Mouse (Mus musculus) intestine, embryonic 14.5 days (tissue): ENCODE measurements at regions not wholly inside any gene's neighbourhood (a gene's known extent, or its start where the extent isn't known, plus 50 kb on each side); places are given as distances from the start of the nearest gene placed in this dataset.

ENCODE experiments used
- ATAC-seq: fragments of 200-750 bp; cut with Nextera tagmentation; replicated peaks from 2 replicates; pipeline ENCODE4 v1.8.0; 2017; ENCODE audit warnings: low read depth, moderate number of reproducible peaks, moderate TSS enrichment, moderate library complexity; ENCODE audit not compliant: low FRiP score, low TSS enrichment
- DNase-seq: peaks from one replicate; pipeline ENCODE4 v3.0.0-alpha.2; 2018; ENCODE audit warnings: low spot score
- H3K27ac ChIP-seq: fragments of 300-500 bp; sonication (generic); 2 replicates; pipeline ENCODE4 v1.5.1; 2014; ENCODE audit warnings: low read depth, mild to moderate bottlenecking, control low read depth
- H3K27me3 ChIP-seq: fragments of 300-500 bp; sonication (generic); replicated peaks from 2 replicates; pipeline ENCODE4 v1.6.1; 2014; ENCODE audit warnings: low read length, control low read depth; ENCODE audit not compliant: control insufficient read depth, insufficient read depth
- H3K36me3 ChIP-seq: fragments of 300-500 bp; sonication (generic); 2 replicates; pipeline ENCODE4 v1.6.1; 2014; ENCODE audit warnings: low read length, control low read depth; ENCODE audit not compliant: control insufficient read depth, insufficient read depth
- H3K4me1 ChIP-seq: fragments of 300-500 bp; sonication (generic); replicated peaks from 2 replicates; pipeline ENCODE4 v1.6.1; 2014; ENCODE audit warnings: low read length, control low read depth, mixed read lengths; ENCODE audit not compliant: control insufficient read depth, insufficient read depth
- H3K4me2 ChIP-seq: fragments of 300-500 bp; sonication (generic); 2 replicates; pipeline ENCODE4 v1.6.1; 2014; ENCODE audit warnings: low read length
- H3K4me3 ChIP-seq: fragments of 300-500 bp; sonication (generic); 2 replicates; pipeline ENCODE4 v1.5.1; 2014; ENCODE audit warnings: low read depth, low read length, control low read depth, mixed read lengths
- H3K9ac ChIP-seq: fragments of 300-500 bp; sonication (generic); 2 replicates; pipeline ENCODE4 v1.6.1; 2014; ENCODE audit warnings: mild to moderate bottlenecking, low read length
- H3K9me3 ChIP-seq: fragments of 300-500 bp; sonication (generic); 2 replicates; pipeline ENCODE4 v1.6.1; 2016; ENCODE audit warnings: low read length, control low read depth; ENCODE audit not compliant: control insufficient read depth
- WGBS: fragments of 180-500 bp; shearing (Covaris S2); extraction: QIAGEN DNeasy Blood & Tissue Kit; methylation state at CpG from one replicate; pipeline ENCODE4 v1.1.7; 2014; 5-methylcytosine and 5-hydroxymethylcytosine counted together

GRCm38 (mm10) chr7:54734039-54734438 lies 101.3 kb upstream of the Luzp2 start:
- peak; percentile 68 for DNase-seq
- Histone ChIP-seq H3K9ac (no peak overlapping the region), H3K27me3 (no peaks in the 10 kb centered on the region), H3K4me1 (no peaks in the 10 kb centered on the region), H3K9me3 (no peaks in the 10 kb centered on the region), H3K36me3 (no peaks in the 10 kb centered on the region), H3K4me2 (no peak overlapping the region), H3K4me3 (no peak overlapping the region), H3K27ac (no peak overlapping the region)
- WGBS: 55% methylated on average over 7 of the region's 7 CpGs
- no peak for ATAC-seq

GRCm38 (mm10) chr7:54734861-54735260 lies 100.4 kb upstream of the Luzp2 start:
- Histone ChIP-seq H3K4me3 (no peak overlapping the region), H3K27ac (no peak overlapping the region), H3K36me3 (no peaks in the 10 kb centered on the region), H3K9me3 (no peaks in the 10 kb centered on the region), H3K4me1 (no peaks in the 10 kb centered on the region), H3K9ac (no peak overlapping the region), H3K27me3 (no peaks in the 10 kb centered on the region), H3K4me2 (no peak overlapping the region)
- no peak for ATAC-seq
- WGBS: 82% methylated on average over 2 of the region's 2 CpGs
- DNase-seq: no peak

GRCm38 (mm10) chr7:54767341-54767740 lies 68.0 kb upstream of the Luzp2 start:
- no peaks in the 10 kb centered on the region for H3K9me3 ChIP-seq
- H3K27ac ChIP-seq: no peak overlapping the region
- H3K4me1 ChIP-seq: no peaks in the 10 kb centered on the region
- no peak for ATAC-seq
- WGBS: 79% methylated on average over 1 of the region's 1 CpGs
- H3K27me3 ChIP-seq: no peaks in the 10 kb centered on the region
- H3K9ac ChIP-seq: no peak overlapping the region
- H3K4me2 ChIP-seq: no peak overlapping the region
- H3K36me3 ChIP-seq: no peaks in the 10 kb centered on the region
- no peak overlapping the region for H3K4me3 ChIP-seq
- DNase-seq: no peak

GRCm38 (mm10) chr7:54768683-54769082 lies 66.6 kb upstream of the Luzp2 start:
- Histone ChIP-seq H3K9me3 (no peaks in the 10 kb centered on the region), H3K4me1 (no peaks in the 10 kb centered on the region), H3K4me3 (no peak overlapping the region), H3K36me3 (no peaks in the 10 kb centered on the region), H3K4me2 (no peak overlapping the region), H3K27ac (no peak overlapping the region), H3K27me3 (no peaks in the 10 kb centered on the region), H3K9ac (no peak overlapping the region)
- DNase-seq (no peak), ATAC-seq (no peak)
- WGBS: 43% methylated on average over 3 of the region's 3 CpGs

- Histone ChIP-seq H3K27ac (no peak overlapping the region), H3K36me3 (no peaks in the 10 kb centered on the region)
- no peak for ATAC-seq
Measured at GRCm38 (mm10) chr7:54781939-54782520, 53.3 kb upstream of the Luzp2 start.

GRCm38 (mm10) chr7:54782604-54783003 lies 52.7 kb upstream of the Luzp2 start:
- no peaks in the 10 kb centered on the region for H3K27me3 ChIP-seq
- WGBS: 86% methylated on average over 3 of the region's 3 CpGs
- ATAC-seq (no peak), DNase-seq (no peak)
- no peaks in the 10 kb centered on the region for H3K9me3 ChIP-seq
- H3K4me1 ChIP-seq: no peaks in the 10 kb centered on the region
- H3K27ac ChIP-seq: no peak overlapping the region
- H3K9ac ChIP-seq: no peak overlapping the region
- H3K4me3 ChIP-seq: no peak overlapping the region
- H3K4me2 ChIP-seq: no peak overlapping the region
- H3K36me3 ChIP-seq: no peaks in the 10 kb centered on the region

More at GRCm38 (mm10) chr7:54781939-54782520, 53.3 kb upstream of the Luzp2 start:
- H3K27me3 ChIP-seq: no peaks in the 10 kb centered on the region
- no peaks in the 10 kb centered on the region for H3K4me1 ChIP-seq
- H3K9ac ChIP-seq: no peak overlapping the region
- no peaks in the 10 kb centered on the region for H3K9me3 ChIP-seq
- H3K4me3 ChIP-seq: no peak overlapping the region
- no peak overlapping the region for H3K4me2 ChIP-seq
- DNase-seq: no peak
- 78% methylated on average over 3 of the region's 3 CpGs for whole genome bisulfite sequencing

GRCm38 (mm10) chr7:54783550-54784529 lies 51.5 kb upstream of the Luzp2 start:
- H3K4me3 ChIP-seq: no peak overlapping the region
- H3K27ac ChIP-seq: no peak overlapping the region
- H3K9me3 ChIP-seq: no peaks in the 10 kb centered on the region
- no peaks in the 10 kb centered on the region for H3K36me3 ChIP-seq
- H3K27me3 ChIP-seq: no peaks in the 10 kb centered on the region
- 84% methylated on average over 10 of the region's 10 CpGs for WGBS
- DNase-seq (no peak), ATAC-seq (no peak)
- H3K4me2 ChIP-seq: no peak overlapping the region
- no peak overlapping the region for H3K9ac ChIP-seq
- no peaks in the 10 kb centered on the region for H3K4me1 ChIP-seq
